Mouse (Mus musculus) cerebellum, adult 11-12 months (tissue): ENCODE results near the gene Gm20696.
A peak's percentile ranks its signal among the peaks of the same experiment; 100 is the strongest.

Experiments
- DNase-seq: peaks from one replicate; pipeline ENCODE4 v3.0.0; 2022

Gene Gm20696

DNA sequence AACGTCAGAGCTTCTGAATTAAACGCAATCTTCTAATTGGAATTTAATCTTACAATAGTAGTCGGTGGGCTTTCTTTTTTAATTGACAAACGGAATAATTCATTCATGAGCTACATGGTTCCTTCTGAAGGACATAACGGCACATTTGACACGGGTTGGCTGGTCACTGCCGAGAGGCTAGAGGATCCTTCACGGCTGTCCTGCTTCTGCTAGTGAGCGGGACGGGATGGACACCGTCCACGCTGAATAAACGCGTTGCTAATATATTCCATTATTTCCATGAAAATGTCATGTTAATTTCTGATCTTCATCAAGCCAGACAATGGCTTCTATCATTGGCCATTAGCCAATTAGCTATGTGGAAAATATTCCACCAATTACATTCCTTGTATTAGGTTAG lies 236.0 kb downstream of the Gm20696 start:
- DNase-seq, result no peak

DNA sequence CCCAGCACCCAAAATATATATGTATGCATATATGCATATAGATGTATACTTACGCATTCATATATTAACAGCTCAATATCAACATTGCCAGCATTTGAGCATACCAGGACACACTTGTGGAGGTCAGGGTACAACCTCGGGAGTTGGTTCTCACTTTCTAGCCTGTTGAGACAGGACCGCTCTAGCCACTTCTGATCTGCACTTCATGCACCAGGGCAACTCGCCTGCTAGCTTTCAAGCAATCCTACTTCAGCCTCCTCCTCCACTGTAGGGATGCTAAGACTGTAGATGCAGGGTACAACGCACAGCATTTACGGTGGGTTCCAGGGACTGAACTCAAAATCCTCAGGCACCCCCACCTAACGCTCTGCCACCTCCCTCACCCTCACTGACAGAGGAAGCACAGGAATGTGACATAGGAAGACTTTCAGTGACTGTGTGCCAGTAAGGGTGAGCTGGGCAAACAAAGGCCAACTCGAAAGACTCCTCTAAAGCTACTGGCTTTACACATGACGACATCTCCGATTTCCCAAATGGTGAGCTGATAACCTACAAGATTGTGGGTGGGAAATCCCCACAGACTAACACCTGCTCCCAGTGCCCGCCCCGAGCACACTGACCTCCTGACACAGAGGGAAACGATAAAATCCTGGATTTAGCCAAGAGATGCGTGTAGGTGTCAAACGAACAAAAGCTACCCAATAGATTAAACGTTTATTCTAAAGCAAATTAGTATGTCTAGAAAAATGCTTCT lies 237.0 kb downstream of the Gm20696 start:
- DNase-seq, result no peak

DNA sequence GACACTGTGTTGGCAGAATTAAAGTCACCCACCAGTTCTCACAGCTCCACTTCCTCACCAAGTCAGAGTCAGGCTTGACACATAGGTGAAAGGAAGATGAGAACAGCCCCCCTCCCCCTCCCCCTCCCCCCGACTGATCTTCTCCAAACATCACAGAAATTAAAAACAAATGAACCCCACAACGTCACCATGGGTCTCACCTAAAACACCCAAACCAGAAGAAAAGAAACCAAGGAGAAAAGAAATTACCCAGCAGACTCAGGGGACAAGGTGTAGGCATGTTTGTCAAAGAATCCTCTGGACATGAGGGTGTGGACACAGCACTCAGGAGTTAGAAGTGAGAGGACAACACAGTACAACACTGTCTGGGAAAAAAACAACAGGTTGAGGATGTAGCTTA lies 237.6 kb downstream of the Gm20696 start:
- DNase-seq, result no peak

DNA sequence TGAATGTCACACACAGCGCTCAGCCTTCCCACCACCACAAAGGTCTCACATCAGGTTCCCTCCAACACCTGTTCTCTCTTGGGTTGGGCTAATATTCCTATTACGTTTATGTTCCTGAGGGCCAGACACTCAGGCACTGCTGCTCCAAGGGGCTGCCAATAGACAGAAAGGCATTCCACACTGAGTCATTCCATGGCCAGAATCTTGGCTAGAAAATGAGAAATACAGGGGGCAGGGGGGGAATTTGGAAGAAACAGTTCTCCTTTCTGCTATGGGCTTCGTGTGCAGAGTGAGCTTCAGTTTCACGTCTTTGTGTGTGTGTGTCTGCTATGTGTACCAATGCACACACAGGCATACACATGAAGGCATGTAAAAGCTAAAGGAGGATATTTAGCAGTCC lies 239.3 kb downstream of the Gm20696 start:
- DNase-seq, result no peak

DNA sequence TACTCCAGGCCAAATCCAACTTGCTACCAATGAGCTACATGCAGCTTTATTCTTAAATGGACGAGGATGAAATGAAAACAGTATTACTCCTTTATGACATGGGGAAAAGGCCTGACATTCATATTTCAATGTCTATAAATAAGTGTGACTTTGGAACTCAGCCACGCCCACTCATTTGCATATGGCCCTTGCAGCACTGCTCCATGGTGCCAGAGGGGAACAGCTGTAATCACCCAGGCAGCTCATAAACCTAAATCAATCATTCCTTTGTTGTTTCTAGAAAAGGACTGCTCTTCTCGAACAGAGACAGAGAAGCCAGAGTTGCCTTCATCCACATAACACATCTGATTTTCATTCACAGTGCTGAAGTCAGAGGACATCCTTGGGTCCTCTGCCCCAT lies 241.6 kb downstream of the Gm20696 start:
- no peak for DNase-seq

DNA sequence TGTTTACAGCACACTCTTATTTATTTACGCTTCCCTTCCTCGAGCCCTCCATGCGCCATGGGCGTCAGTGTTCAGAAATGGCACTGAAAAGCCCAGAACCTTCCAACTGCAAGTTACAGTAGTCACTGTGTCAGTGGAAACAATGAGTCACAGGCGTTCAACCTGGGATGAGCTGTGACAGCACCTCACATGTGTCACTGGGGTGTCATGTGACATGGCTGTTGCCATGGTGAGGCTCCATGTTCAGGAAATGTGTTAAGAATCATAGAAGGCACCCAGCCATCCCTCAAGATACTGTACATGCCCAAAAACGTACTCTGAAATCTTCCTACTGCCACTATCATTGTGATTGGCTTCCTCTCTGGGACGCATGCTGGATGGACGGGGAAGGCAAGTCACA lies 245.9 kb downstream of the Gm20696 start:
- no peak for DNase-seq

DNA sequence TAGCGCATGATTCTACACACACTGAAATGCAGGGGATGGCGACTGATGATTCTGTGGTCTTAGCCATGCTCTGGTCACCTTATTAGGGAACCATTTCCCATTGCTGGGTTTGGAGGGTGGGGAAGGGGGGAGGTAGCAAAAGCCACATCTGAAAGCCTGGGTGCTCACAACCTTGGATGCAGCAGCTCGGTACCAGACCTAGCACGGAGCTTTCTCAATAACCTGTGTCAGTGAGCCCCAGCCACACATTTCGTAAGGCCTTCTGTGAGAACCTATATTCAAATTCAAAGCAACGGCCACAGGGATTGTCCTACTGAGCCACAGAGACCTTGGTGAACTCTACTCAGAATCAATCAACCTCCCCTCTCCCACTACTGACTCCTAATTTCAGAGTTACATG lies 254.0 kb downstream of the Gm20696 start:
- DNase-seq, result no peak

DNA sequence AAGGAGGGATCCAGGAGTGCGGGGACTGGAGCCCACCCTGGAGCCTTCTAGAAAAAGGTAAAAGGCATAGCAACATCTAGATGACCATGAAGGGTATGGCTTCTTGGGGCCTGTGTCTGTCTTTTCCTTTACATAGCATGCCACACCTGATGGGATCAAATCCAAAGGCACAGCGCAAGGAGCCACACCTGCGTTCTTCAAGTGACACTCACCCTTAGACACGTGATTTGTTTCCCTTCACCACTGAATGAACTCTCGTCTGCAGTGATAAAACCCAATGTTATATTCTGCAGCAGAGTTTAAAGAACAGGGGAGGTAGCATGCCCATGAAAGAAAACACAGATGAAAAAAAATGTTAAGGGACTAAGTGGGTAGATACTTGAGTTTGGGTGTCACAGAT lies 257.0 kb downstream of the Gm20696 start:
- no peak for DNase-seq

DNA sequence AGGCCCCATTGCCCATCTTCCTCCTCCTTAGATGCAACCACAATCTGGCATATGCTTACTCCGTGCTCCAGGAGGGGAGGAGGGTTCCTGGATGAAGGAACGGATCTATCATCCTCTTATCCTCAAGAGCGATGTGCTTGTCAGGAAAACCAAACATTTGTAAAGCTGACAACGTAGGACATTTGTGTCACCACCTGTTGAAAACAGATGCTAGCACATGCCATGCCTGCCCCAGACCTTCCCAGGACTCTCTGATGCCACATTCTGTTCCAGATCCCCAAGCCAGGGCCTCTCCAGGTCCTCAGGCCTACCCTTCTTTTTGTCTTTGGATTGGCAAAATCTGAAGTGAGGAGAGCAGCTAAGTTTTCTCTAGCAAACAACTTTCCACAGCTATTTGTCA lies 257.7 kb downstream of the Gm20696 start:
- DNase-seq, result no peak

DNA sequence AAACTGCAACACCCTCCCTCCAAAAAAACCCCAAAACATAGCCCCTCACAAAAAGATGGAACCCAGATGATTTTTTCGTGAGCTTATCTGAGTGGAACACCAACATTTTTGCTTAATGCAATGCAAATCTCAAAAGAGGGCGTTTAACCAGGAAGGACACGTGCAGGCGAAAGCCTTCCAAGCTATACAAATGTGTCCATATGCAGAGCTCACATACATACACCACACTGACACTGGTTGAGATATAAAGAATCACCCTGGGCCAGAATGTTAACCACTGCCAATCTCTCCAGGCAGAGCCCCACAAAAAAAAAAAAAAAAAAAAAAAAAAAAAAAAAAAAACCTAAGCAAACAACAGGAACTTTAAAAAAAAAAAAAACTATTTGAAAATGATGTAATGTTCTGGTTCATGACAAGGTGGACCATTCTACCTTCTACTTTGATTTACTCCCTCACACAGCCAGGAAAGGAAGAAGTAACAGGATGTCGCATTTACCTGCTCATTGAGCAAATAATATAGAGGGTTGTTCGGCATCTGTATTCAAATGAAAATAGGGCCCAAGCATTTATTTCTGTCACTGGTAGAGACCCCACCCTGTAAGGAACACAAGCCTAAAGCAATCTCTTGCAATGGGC lies 262.7 kb downstream of the Gm20696 start:
- no peak for DNase-seq

DNA sequence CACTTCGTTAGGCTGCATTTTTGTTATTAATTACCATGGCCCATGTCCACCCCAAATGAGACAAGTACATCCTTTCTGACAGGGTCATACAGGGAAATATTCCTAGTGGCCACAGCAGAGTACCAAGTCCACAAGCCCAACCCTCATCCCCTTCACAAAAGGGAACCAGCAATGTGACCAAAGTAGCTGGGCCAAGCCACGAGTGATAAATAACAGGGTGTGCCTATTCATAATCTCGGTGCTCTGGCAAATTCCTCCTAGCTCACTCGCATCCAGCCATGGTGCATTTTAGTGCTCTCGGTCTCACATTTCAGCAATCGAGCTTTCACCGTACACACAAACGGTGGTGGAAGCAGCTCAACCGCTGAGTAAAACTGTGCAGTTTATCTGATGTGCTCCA lies 263.7 kb downstream of the Gm20696 start:
- DNase-seq, result no peak

DNA sequence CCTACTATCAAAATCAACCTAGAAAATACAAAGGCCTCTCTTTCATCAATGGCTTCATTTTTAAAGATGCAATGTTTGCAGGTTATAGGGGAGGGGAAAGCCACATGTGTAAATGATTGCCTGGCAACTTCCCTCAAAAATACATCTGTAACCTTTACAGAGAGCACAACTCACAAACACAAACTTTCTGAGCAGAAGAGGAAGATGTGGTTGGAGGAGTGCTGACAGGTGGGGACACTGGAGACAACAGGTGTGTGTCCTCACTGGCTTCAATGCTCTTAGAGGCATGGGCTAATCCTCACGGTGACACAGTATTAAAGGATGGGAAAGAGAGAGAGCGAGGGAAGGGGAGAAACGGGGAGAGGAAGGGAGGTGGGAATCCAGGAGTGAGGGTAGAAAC lies 264.2 kb downstream of the Gm20696 start:
- DNase-seq, result no peak

DNA sequence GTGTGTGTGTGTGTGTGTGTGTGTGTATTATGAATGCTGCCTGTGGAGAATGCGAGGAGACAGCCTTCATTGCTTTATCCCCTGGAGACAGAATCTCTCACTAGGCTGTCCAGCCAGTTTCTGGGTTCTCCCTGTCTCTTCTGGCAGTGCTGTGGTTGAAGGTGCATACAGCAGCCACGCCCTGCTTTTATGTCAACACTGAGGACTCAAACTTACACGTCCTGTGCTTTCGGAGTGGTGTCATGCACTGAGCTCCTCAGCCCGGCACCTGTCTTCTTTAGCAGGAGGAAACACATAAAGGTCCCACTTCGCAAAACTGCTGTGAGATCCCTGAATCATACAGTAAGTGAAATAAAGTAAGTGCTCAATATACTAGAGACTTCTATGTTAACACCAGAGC lies 264.8 kb downstream of the Gm20696 start:
- no peak for DNase-seq

DNA sequence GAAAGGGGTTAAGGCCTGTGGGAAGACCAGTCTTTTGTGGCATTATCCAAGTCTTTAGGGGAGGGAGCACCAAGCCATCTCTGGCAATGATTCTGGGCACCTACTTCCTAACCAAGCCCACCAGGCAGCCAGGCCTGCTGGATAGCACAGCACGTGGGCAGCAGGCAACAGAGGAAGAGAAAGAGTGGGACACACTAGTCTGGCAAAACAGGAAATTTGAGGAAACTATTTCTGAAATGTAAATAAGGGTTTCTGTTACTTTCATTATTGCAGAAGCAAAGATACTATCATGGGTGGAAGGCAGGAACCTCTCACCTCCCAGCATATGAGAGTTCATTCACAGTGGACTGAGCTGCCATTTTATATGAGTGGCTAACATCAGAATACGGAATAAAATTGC lies 265.4 kb downstream of the Gm20696 start:
- no peak for DNase-seq

DNA sequence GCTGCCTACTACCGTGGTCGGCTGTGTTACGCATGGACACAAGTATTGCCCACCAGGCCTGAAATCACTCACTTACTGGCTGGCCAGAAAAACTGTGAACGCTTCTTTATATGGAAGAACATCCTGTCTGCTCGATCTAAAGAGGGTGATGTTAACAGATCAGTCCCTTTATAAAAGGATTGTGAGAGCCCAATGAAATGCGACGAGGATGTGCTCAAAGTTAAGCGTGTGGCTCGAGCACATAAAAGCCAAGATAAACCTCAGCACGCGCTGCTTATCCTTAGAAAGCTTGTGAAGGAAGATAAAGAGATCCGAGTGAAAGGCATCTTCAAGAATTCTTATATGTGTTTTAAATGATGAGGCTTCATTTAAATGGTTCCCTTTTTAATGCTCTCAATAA lies 270.9 kb downstream of the Gm20696 start:
- no peak for DNase-seq

DNA sequence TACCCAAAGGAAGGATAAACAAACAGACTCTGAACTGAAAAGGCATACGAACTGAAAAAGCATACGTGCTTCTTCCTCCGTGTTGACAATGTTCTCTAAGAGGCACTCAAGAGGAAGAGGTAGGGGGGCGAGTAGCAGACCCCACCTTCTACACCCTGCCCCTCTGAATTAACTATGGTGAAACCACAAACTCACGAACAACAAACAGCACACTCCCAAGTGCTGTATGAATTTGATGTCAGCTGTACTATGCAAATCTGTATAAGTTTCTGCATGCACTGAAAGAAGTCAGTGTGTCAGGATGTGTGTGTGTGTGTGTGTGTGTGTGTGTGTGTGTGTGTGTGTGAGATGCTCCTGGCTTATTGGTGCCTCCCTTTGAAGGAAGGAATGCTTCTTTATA lies 271.8 kb downstream of the Gm20696 start:
- no peak for DNase-seq

DNA sequence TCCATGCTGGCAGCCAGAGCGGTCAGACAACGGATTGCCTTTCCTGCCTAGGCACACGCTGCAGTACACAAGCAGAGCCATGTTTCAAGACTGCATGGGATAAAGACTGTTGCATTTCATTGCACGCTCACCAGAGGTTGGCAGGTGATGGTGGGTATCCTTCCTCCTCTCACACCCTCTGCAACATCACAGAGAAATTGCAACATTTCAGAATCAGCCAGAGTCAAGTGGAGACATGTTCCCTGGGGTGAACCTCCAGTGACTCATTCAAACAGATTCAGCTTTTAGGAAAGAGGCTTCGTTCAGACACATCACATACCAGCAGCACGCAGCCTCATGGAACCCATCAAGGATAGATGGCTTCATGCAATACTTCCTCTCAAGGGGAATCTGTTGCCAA lies 274.1 kb downstream of the Gm20696 start:
- DNase-seq, result no peak

DNA sequence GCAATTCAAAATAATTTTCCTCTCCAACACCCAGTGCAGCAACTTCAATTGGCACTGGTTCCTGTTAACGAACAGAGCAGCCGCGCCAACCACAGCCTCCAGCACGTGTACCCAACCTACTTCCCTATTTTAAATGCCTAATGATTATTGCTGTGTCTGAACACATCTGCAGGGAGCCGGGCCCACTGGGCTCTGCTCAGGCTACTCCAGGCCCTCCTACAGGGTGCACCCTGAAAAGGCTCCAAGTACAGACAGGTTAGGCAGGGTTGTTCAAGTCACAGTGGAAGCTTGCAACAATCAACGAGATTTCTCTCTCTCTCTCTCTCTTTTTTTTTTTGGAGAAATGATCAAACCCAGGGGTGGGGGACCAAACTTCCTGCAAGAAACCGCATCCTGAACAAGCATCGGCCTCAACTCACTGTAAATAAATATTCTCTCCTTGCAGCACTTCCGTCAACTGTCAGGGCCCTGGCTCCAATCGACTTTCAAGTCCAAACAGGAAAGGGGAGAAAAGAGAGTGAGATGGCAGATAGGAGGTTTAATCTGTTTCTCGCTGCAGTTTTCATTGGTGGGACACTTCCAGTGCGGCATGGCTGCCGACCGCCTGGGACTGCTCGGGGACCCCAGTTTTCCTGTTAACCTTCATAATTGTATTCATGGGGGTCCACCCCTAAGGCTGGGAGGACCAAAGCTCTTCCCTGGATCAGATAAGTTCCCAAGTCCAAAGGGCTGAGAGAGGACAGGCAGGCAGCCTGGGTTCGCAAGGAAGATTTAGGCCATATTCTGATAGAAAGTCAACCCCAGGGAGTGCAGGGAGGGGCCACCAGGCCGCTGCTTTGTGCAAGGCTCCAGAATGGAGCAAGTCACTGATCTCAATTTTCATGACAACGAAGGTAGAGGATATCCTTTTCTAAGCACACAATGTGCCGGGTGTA lies 277.6 kb downstream of the Gm20696 start:
- DNase-seq, result no peak

DNA sequence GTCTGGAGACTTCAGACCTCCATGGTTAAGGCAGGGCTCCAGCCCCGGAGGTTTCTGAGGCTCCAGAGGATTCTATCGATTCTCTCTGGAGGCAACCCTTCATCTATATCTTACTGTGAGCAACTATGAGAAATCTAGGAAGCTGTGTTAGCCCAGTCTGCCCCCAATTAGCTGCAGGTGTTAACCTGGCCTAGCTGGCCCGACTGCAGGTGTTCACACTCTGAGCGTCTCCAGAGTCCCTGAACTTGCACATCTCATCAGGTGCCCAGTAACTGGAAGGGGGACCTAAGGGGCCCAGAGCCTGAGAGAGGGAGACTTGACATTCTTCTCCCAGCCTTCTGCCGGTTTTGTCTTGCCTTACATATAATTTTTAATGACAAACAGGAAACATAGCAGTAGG lies 278.6 kb downstream of the Gm20696 start:
- no peak for DNase-seq

DNA sequence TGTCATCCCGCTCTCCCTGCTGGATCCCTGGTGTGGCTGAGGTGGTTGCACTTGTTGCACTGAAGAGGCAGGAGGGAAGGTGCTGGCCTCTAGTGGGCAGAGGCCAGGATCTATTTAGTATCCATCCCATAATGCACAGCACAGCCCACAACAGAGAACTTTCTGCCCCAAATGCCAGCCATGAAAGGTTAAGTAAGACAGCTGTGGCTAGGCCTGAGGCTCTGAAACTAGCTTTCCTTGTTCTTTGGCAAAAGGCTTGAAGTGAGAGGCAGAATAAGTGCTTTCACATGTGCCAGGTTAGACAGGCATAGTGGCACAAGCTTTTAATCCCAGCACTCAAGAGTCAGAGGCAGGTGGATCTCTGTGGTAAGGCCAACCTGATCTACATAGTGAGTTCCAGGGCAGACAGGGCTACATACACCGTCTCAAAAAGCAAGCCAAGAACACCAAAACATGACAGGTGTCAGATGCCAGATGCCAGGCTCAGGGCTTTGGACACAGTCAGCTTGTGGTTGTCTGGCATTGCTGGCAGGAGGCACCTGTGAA lies 281.5 kb downstream of the Gm20696 start:
- DNase-seq, result peak; percentile 28

DNA sequence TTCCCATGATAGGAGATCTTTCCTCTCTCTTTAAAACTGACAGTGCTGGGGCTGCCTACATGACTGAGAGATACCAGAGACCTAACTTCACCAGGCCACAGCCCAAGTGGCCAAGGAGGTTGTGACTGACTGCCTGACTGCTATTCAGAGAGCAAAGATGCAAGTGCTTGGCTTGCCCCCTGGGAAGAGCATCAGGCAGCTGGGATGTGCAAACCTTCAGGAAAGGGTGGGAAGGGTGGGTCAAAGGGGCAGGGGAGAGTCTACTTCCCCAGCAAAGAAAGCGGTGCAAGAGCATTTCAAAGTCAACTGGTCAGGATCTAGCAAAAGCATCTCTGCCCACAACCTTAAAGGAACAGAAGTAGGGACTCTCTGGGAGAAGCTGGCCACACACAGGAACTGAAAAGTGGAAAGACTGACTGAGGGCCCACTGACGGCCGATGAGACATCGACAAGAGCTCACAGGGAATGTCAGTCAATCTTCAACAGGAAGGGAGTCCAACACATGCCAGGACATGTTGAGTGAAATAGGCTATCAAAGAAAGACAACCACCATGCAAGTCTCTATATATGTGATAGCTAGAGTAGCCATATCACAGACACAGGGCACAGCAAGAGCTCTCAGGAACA lies 282.6 kb downstream of the Gm20696 start:
- DNase-seq, result no peak

DNA sequence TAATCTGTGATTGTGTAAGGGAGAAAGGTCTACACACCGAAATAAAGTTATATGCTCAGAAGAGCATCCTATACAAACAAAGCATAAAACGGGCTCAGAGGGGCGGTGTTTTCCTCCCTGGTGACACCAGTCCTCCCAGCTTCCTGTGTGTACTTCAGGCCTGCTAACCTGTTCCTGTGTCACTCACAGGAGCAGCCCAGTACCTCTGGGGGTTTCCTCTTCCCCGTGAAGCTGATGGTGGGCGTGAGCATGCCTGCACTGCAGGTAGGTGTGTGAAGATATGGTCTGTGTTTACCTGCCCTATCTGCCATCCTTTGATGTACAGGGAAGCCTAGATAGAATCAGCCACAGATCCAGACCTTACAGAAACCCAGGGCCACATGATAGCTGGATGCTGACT lies 286.5 kb downstream of the Gm20696 start:
- DNase-seq, result no peak
